Mouse (Mus musculus): ENCODE data around the gene Rassf3.
A peak's percentile ranks its signal among the peaks of the same experiment; 100 is the strongest.

The Rassf3 gene

DNA sequence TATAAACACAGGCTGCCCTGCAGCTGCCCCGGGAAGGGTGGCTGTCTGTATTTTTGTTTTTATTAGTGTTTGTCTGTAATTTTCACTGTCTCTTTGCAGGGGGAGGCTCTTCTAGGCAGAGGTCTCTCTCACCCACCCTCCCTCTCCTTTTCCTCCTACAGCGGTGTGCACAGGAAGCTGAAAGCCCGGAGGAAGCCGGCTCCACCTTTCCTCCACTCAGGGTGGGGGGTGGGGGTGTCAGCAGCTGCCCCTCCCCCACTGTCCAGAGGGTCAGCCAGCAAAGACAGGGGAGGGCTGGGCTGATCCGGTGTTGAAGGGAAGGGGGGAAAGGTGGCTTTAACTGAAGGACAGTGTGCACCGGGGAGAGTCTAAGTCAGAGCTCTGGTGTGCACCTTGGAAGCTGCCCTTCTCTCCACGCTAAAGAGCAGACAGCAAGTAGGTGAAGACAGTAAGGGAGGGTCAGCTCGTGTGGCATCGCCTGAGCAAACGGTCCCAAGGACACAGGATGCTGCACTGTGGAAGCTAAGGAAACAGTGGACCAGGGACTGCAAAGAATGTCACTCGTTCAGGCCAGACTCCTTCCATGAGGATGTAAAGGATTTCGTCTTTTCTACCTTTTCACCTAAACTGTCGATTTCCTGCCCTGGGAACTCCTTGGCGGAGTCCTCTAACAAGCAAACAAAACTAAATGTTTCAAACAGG lies 46.0 kb downstream of the Rassf3 start:
- no peak for DNase-seq (ENCODE audit: low spot score)

DNA sequence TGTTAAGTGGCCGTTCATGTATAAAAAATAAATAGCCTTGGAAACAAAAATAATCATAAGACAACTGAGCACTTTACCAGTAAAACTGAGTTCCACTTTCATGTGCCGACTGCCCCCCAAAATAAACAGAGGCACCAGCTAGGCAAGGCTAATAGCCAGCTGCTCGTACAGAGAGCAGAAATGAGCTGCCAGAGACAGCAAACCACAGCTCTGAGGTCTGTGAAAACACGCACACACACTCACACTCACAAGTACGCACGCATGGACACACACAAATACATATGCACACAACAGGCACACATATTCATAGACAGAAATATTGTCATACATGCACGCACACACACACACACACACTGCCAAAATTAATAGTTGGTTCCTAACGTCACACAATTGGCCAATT lies 46.6 kb downstream of the Rassf3 start:
- no peak for DNase-seq (ENCODE audit: low spot score)

DNA sequence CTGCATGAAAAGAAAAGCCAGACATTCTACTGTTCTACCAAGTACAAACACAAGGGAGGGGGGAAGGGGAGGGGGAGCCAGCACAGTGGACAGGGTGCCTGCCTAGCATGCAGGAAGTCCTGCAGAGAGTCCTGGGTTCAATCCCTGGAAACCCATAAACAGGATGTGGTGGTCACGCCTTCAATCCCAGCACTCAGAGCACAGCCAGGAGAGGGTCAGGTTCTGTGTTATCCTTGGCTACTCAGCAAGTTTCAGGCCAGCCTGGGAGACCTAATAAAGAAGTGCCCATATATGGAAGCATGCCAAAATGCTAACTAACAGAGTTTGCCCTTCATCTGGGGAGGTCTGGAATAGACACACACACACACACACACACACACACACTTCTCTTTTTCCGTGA lies 47.1 kb downstream of the Rassf3 start:
- DNase-seq (ENCODE audit: low spot score): no peak

DNA sequence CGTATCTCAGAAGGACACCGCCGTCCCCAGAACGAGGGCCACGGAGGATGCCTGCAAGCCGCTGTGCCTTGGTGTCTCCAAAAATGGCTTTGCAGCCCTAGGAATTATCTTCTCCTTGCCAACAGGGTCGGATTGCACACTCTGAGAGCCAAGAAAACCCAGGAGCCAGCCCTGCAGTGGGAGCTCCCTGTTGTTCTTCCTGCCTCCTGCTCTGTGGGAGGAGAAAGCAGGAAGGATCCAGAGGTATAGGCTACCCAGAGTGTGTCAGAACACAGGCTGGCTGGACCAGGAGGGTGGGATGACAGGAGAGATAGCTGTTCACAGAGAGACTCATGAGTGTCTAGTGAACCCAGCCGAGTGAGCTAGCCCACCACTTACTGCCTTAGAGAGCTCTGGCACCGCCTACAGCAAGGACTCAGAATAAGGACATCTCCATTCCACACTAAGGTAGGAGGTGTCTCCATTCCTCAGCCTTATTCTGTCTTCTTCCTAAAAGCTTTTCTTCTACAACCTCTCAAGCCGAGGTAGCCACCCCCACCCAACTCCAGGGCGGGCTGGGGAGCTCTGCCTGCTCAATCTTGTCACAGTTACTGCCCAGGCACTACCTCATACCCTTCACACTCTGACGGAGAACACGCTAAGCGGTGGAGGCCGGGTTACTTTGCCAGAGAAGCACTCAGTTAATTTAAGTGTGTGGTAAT lies 48.0 kb downstream of the Rassf3 start:
- no peak for DNase-seq (ENCODE audit: low spot score)

DNA sequence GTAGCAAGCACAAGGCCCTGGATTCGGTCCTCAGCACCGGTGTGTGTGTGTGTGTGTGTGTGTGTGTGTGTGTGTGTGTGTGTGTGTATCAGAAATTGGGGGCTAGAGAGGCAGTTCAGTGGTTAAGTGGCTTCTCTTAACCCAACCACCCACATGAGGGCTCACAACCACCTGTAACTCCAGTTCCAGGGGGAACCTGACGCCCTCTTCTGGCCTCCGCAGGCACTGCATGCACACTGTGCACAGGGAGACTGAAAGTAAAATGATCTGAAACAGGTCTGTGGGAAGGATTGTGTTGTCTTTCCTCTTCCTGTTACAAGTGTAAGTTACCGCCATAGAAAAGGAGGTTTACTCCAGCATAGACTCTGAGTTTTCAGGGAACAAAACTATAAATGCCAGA lies 49.0 kb downstream of the Rassf3 start:
- no peak for DNase-seq (ENCODE audit: low spot score)

DNA sequence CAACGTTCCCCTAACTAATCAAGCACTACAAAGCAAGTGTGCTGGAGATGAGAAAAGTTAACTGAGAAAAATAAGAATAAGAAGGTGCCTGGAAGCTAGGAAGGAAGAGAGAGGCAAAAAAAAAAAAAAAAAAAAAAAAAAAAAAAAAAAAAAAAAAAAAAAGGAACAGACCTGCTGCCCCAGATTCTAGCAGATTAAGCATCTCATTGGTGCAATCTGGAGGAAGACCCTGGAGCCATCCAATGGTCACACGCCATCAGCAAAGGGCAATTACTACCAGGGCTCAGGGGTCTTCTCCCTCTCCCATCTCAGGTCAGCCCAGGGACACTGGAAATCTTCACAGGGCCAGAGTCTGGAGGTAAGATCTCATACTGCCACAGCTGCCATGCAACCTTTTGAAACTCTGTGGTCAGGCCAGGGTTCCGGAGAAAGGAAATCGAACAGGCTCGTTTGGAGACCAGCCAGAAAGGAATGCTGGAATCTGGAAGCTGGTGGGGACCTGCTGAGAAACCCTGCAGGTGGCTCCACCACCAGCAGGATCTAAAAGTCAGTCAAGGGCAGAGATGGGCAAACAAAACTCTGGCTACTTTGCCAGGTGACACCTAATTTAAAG lies 49.6 kb downstream of the Rassf3 start:
- DNase-seq (ENCODE audit: low spot score): no peak

DNA sequence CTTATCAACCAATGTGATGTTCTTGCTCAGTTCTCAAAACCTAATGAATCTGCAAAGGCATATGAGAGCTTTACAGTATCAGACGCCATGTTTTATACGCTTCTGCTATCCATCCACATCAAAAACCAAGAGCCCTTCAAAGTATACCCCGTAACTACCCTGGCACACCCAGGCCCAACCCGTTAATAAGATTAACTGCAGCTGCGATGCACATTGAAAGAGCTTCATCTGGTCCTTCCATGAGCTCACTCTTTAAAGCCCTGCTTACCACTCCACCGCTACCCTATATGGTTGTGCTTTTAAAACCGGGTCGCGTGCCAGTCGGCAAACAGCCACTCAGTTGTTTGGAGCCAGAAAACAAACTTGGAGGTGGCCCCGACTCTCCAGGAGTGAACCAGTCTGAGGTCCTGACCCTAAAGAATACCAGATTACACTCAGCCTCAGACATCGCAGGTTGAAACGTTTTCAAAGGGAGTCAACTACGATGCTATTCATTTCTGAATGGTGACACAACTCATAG lies 50.6 kb downstream of the Rassf3 start:
- DNase-seq (ENCODE audit: low spot score): no peak

DNA sequence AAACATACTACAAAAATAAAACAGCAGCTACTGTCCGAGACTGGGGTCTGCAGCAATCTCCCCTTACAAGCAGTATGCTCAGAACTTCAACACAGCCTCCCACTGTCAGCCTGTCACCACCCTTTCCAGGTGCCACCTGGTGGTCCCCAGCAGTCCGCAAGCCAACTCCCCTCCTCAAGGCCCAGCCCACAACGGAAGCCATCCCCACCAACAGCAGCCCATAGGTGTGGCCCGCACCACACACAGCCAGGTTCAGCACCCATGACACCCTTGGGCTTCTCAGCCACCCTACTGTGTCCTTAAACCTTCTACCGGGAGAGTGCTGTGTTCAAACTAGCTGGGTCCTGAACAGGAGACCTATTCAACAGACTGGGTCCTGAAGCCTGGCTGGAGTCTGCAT lies 51.1 kb downstream of the Rassf3 start:
- no peak for DNase-seq (ENCODE audit: low spot score)

DNA sequence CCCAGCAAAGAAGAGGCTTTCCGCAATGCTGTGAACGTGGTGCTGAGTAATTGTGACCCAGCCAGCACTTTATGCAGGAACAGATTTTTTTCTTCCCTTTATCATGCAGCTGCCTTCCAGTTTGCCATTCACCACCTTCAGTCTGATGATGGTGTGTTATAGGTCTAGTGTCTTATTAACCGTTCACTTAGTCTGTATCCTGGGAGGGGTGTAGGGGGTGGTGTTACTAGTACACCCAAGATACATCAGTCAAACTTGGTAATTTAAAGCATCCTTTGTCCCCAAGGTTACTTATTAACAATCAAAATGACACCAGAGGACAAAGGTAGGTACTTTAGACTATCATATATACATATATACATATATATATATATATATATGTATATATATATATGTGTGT lies 51.7 kb downstream of the Rassf3 start:
- DNase-seq (ENCODE audit: low spot score): no peak

DNA sequence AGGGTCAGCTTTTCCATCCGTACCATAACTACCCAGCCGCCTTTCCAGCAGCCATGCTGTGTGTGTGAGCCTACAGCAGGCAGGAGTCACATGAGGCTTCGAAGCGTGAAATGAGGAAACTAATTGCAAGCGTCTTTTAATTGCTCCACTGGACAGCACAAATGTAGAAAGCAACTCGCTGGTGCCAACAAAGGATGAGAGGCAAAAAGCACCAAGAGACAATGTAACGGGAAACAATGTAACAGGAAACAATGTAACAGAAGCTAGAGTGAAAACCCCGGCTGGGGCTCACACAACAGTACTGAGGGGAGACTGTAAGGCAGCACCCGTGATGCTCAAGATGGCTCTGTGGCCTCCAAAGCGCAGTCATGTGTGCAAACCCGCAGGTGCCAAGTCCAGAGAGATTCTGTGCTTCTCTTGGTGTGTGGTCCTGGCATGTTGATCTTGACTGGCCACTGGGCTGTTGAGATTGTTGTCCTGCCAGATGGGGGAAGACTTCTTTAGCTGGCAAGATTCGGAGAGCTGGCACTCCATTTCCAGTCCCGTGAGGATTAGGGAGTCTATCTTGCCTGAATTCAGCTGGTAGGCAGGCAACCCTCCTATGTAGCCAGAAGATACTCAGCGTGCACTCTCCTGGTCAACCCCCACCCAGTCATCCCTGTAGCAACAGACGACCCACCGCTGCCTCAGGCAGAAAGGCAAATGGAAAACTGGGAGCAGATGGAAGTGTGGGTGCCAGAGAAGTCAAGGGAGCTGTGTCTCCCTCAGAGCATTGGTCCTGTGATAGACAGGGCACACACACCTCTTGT lies 52.4 kb downstream of the Rassf3 start:
- DNase-seq (ENCODE audit: low spot score): peak; percentile 7

DNA sequence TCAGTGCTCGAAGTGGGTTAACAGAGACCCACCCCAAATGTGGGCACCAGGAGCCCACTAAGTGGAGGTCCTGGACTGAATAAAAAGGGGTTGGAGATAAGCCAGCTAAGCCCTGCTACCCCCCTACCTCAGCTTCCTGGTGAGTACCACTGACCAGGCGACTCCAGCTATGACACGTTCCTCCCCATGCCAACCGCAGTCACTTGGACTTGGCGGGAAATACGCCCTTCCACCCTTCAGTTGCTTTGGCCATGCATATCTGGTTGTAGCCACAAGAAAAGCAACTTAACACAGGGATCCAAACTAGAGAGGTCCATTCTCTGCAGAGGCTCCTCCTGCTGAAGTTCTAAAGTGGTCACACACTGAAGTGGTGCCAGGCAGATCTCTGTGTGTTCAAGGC lies 53.9 kb downstream of the Rassf3 start:
- no peak for DNase-seq (ENCODE audit: low spot score)

DNA sequence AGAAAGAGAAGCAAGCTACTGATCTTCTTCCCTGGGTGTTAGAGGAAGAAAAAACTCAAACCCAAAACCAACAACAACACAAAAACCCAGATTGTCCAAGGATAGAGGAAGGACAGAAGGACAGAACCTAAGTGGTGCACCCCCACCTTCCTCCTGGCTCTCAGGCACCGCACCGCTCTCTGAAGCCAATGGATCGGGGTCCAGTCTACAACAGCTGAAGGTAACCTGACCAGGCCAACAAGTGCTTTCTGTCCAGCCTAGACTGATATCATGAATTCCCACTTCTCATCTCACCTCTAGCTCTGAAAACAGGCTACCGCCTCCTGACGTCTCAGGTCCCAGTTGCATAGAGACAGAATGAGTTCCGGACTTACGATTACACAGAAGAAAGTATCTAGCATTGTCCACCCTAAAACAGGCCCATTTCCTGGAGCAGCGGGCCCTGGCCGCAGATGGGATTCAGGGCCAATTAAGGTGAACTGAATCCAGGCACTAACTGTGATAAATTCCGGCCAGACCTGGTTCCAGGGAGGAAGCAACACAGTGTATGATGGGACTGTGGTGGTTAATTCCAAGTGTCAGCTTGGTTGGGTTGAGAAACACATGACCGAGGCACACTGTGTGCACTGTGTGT lies 54.4 kb downstream of the Rassf3 start:
- DNase-seq (ENCODE audit: low spot score): no peak

DNA sequence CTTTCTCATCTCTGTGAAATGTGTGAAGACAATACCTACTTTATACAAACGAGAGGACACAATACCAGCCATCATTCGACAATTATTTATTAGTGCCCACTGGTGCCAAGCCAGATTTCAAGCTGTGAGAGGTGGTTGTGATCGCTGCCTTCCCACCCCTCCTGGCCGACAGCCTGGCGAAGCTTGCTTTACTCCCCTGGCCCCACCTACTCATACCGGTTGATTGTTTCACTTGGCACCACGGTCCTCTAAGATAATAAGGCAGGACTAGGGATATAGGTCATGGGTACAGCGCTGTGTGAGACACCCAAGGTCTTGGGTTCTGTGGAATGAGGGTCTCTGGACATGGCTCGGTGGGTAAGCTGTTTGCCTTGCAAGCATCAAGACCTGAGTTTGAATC lies 55.1 kb downstream of the Rassf3 start:
- no peak for DNase-seq (ENCODE audit: low spot score)

DNA sequence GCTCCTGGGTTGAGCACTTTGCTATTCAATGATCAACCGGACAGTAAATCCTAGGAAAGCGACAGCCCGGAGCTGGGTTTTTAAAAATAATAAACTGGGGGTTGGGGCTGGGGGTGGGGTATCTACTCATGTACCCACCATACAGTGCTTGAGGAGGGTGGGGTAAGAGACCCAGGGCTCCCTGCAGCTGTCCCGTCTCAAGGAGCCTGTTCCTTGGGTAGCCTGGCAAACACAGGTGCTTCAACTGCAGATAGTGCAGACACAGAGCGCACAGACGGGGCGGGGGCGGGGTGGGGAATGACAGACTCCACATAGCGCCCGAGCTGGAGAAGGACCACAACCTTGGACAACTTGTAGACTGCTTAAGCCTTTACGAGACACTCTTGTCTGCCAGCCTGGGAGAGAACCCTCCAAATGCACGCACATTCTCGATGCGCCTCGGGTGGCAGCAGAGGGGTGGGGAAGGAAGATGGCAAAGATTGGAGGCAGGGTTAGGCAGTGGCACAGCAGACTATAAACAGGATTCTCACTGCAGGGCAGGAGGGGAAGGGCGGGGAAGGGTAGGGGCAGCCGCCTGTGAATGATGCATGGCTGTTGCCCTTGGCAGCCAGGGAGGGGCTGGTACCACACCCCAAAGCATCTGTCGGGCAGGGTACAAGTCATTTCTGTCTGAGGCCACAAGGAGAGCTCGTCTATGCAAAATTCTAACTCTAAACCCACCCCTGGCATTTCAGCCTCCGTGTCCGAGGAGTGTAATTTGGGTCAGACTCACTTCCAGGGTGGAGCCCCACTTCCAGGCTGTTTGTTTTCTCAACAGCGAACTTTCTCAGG lies 56.3 kb downstream of the Rassf3 start:
- DNase-seq (ENCODE audit: low spot score): no peak

DNA sequence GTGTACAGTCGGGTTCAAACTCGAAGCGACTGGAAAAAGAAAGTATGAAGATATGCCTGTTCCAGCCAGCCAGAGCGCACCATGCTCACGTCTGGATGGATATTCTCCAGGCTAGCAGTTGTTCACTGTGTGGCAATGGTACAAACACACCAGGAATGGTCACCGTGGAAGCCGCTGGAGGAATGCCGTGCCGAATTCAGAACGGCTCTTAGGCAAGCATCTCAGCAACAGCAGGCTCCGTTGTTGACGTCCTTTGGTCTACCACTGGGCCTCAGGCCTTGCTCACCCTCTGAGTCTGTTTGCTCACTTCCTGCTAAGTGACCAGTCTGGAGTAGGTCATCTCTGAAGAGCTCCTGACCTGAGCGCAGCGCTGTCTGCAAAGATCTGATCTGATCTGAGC lies 57.3 kb downstream of the Rassf3 start:
- no peak for DNase-seq (ENCODE audit: low spot score)

DNA sequence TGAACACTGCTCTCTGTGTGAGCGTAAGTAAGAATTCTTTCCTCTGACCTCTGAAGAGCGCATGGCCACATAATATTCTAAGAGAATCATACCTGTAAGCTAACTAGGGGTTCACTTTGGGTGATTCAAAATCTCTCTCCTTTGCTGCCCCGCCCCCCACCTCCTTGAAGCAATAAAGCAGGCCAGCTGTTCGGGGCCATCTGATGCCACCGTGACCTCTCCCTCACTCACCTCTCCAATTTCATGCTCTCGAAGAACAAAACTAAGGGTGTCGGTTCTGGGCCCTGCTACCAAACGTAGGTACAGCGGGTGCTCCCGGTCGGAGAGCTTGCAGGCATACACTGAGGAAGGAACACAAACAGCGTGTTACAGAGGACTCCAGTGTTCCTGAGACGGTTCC lies 62.0 kb downstream of the Rassf3 start:
- DNase-seq (ENCODE audit: low spot score): no peak

DNA sequence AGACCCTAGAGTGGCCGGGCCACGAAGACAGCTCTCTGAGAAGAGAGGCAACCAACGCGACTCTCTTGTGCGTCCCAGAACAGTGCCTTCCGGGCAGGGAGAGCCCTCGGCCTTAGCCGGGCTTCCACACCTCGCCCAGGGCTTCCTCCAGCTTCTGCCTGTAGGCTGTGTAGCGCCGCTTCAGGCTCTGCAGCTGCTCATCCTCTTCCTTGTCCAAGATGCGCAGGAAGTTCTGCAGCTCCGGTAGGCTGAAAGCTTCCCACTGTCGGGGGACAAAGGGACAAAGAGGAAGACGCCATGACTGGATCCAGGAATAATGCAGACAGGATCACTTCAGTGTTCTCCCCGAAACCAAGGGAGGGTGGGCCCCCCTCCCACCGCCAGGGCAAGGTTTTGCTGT lies 63.3 kb downstream of the Rassf3 start:
- DNase-seq (ENCODE audit: low spot score): no peak

DNA sequence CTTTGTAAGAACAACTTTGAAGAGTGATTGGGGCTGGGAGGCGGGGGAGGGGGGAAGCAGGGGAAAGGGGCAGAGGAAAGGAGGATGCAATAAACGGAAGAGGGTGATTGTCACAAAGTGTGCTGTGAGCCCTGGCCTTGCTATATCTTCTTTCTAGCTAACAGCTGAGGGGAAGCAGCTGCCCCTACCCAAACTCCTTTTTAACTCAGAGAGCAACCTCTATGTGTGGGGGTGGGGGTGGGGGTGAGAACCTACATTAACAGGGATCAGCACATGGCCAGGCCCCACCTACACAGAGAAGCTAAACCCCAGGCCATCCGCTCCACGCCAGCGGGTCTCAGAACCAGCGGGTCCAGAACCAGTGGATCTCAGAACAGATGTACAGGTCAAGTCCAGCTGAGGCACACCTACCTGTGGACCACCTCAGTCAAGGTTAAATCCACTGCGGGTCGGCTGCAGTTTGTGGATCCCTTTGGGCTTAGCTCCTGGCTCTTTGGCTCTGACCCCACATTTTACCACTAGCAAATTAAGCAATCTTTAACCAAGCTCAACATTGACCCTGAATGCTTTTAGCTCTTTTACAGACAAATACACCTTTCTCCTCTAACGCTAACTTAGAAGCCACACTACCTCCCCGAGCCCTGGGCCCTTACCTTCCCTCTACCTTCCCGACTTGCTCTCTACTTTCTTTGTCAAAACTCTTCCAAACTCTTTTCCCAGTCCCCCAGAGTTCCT lies 64.3 kb downstream of the Rassf3 start:
- no peak for DNase-seq (ENCODE audit: low spot score)

DNA sequence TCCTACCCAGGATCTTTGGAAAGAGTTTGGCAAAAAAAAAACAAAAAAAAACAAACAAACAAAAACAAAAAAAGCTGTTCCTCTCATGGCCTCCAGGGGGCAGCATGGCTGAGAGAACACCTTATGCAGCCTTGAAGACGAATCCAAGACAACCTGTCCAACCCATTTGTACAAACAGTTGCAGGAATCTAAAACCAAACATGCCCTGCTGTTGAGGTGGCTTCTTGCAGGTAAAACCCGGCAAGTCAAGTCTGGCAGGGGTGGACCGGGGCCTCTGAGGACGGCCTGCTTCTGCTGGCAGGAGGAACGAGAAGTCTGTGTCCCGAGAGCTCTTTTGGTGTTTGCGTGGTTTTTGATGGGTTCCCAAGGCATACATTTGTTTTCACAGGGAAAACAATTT lies 66.4 kb downstream of the Rassf3 start:
- DNase-seq (ENCODE audit: low spot score): peak; percentile 65

DNA sequence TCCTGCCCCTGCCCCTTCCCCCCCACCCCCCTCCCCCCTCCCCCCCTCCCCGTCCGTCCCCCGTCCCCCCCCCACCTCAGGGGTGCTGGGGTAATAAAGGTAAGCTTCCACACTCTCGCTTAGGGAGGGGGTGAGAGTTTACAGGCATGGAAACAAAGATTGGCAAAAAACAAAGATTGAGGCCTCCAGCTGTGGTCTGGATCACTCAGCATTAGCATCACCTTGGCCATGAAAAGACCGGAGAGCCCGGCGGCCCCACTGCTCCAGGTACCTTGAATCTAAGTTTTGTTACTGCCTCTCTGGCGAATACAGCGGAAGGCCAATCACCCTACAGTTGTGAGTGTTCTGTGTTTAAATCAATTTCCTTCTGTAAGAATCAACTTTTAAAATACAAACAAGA lies 72.2 kb downstream of the Rassf3 start:
- no peak for DNase-seq (ENCODE audit: low spot score)

Measured in adipocyte (in vitro differentiated cells).